Mouse (Mus musculus): ENCODE results near the gene Hmg20a.

Gene Hmg20a

GRCm38 (mm10) chr9:56527951-56528350 lies 109.5 kb downstream of the Hmg20a start:
- DNase-seq (ENCODE audit: low read depth) = no peak

GRCm38 (mm10) chr9:56531991-56532390 lies 113.6 kb downstream of the Hmg20a start:
- DNase-seq (ENCODE audit: low read depth) = no peak

GRCm38 (mm10) chr9:56533916-56534315 lies 115.5 kb downstream of the Hmg20a start:
- DNase-seq (ENCODE audit: low read depth) = no peak

- DNase-seq (ENCODE audit: low read depth) = no peak
These were observed 116.3 kb downstream of the Hmg20a start for GRCm38 (mm10) chr9:56534727-56535126.

- DNase-seq (ENCODE audit: low read depth) = no peak
These were observed 117.0 kb downstream of the Hmg20a start for GRCm38 (mm10) chr9:56535361-56535760.

- DNase-seq (ENCODE audit: low read depth) = no peak
These were observed 121.6 kb downstream of the Hmg20a start for GRCm38 (mm10) chr9:56540051-56540450.

GRCm38 (mm10) chr9:56544687-56545475 lies 126.5 kb downstream of the Hmg20a start:
- no peak for DNase-seq (ENCODE audit: low read depth)

Data from naive thymus-derived CD4-positive, alpha-beta T cell, adult 2 months (primary cell).